Mouse (Mus musculus) small intestine, adult 2 months (tissue): ENCODE data around the gene Snx7.

Source experiments
- CTCF ChIP-seq: fragments of 200-500 bp; IDR thresholded peaks from 2 replicates; pipeline ENCODE4 v1.5.1; 2012; ENCODE audit warnings: low read depth, mild to moderate bottlenecking, control low read depth, inconsistent platforms, low read length, moderate library complexity, mixed read lengths; ENCODE audit not compliant: insufficient replicate concordance, insufficient read length; ENCODE audit errors: extremely low read depth
- POLR2A ChIP-seq: fragments of 200-500 bp; IDR thresholded peaks from 2 replicates; pipeline ENCODE4 v1.6.1; 2012; ENCODE audit warnings: low read depth, mild to moderate bottlenecking, control low read depth, inconsistent platforms, low read length, moderate library complexity

DNA sequence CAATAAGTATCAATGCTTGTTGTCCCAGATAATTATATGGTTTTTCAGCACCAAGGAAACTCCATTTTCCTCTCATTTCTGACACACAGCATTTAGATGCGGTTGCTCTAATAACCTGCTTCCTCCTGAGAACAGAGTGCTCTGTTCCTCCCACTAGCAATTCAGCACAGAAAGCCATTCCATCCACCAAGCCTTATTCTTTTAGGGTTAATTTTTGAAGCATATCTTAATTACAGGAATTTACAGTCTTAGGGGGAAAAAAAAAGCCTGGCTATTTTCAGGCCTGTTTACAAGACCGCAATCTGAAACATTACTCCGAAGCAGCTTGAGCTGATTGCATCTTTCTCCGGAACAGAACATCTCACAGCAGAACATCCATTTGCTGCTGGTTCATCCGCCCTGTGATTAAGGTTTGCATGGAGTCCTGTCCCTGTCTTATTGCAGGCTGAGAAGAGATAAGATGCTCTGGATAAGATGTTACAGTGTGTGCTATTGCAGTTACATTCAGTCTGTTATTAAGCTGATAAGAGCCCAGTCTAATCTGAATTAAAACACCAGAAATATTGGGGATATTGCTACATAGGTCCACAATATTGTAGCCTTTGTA, 116.5 kb downstream of the Snx7 start:
- no peak for TF ChIP-seq CTCF
- TF ChIP-seq POLR2A: no peak
